Mouse (Mus musculus): ENCODE results near the gene Gmeb1. TPM values are rescaled to one million over a fixed set of nuclear protein-coding genes. Genes with fewer than 3 reads are reported as not detected.

Gmeb1 gene
- polyA plus RNA-seq, 1 experiment from 2014 or later: 26.8 TPM

DNA sequence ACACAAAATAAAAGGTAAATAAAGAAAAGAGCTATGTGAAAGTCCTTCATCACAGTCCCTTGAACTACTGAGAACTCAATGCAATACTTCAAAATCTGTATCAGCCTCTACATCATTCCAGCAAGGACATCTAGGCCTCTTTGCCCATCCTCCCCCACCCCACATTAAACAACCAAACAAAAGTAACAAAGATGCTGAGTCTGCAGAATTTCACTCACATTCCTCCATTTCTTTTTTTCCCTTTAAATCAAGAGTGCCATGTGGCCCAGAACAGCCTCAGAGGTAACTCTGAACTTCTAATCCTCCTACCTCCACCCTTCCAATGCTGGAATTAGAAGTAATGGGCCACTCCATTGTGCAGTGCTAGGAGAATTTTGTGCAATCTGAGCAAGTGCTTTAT is 62.6 kb downstream of the Gmeb1 start:
- peaks cover 35% of the 10 kb centered on the region for H3K36me3 ChIP-seq (ENCODE audit: control insufficient read depth, insufficient read depth, low read length)

DNA sequence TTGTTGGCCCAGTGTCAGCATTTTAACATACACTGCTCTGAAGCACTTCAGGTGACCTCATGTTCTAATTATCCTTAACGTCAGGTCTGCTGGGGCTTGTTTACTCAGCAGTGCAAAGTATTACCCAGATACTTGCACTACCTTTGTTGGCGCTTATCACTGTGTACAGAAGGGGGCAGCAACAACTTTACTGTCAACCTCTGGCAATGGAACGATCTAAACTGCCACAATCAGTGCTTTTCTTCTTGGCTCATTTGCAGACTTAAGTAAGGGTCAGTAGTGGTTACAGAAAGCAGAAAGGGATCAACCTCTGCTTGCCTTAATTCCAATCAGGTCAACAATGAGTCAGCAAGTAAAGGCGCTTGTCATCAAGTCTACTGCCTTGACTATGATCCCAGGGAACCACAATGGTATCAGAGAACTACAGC is 63.1 kb downstream of the Gmeb1 start:
- peak; percentile 23; the same call in 1 of the 2 replicates for ATAC-seq (replicated peaks; ENCODE audit: low FRiP score)
- no peak overlapping the region for H3K27ac ChIP-seq (ENCODE audit: low read depth, low read length)
- no peak overlapping the region for H3K9ac ChIP-seq (ENCODE audit: low read depth, low read length)
- H3K27me3 ChIP-seq (replicated peaks; ENCODE audit: control insufficient read depth, insufficient read depth, low read length): no peaks in the 10 kb centered on the region
- H3K4me2 ChIP-seq: no peak overlapping the region
- peaks cover 26% of the 10 kb centered on the region for H3K4me1 ChIP-seq (replicated peaks; ENCODE audit: control insufficient read depth, insufficient read depth, low read length)
- no peaks in the 10 kb centered on the region for H3K9me3 ChIP-seq (ENCODE audit: control insufficient read depth, low read length)
- H3K36me3 ChIP-seq (ENCODE audit: control insufficient read depth, insufficient read depth, low read length): peaks cover 35% of the 10 kb centered on the region
- DNase-seq (ENCODE audit: low spot score): no peak
- 43% methylated on average over 4 of the region's 4 CpGs for WGBS
- H3K4me3 ChIP-seq (ENCODE audit: low read depth, low read length): no peak overlapping the region

More for the DNA sequence above, 62.6 kb downstream of the Gmeb1 start:
- Histone ChIP-seq H3K4me2 (no peak overlapping the region), H3K4me1 (replicated peaks; ENCODE audit: control insufficient read depth, insufficient read depth, low read length) (peaks cover 26% of the 10 kb centered on the region), H3K9me3 (ENCODE audit: control insufficient read depth, low read length) (no peaks in the 10 kb centered on the region), H3K27me3 (replicated peaks; ENCODE audit: control insufficient read depth, insufficient read depth, low read length) (no peaks in the 10 kb centered on the region), H3K27ac (ENCODE audit: low read depth, low read length) (no peak overlapping the region), H3K9ac (ENCODE audit: low read depth, low read length) (no peak overlapping the region), H3K4me3 (ENCODE audit: low read depth, low read length) (no peak overlapping the region)
- no peak for DNase-seq (ENCODE audit: low spot score)
- no peak for ATAC-seq (replicated peaks; ENCODE audit: low FRiP score)

DNA sequence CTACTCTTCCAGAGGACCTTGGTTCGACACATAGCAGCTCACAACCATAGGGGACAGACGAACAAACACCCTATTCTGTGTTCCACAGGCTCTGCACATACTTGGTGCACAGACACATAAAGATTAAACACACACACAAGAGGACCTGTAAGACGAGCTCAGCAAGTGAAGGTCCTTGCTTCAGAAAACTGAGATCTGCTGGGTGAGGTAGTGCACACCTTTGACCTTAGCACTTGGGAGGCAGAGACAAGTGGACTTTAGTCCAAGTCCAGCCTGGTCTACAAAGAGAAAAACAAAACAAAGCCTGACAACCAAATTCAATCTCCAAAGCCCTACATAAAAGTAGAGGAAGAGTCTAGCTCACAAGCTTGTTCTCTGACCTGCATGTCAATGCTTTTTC is 66.4 kb downstream of the Gmeb1 start:
- H3K4me2 ChIP-seq: no peak overlapping the region
- 77% methylated on average over 3 of the region's 3 CpGs for WGBS
- H3K27me3 ChIP-seq (replicated peaks; ENCODE audit: control insufficient read depth, insufficient read depth, low read length): no peaks in the 10 kb centered on the region
- DNase-seq (ENCODE audit: low spot score) (no peak), ATAC-seq (replicated peaks; ENCODE audit: low FRiP score) (no peak)
- no peaks in the 10 kb centered on the region for H3K9me3 ChIP-seq (ENCODE audit: control insufficient read depth, low read length)
- H3K4me3 ChIP-seq (ENCODE audit: low read depth, low read length): no peak overlapping the region
- H3K36me3 ChIP-seq (ENCODE audit: control insufficient read depth, insufficient read depth, low read length): peaks cover 30% of the 10 kb centered on the region
- no peak overlapping the region for H3K27ac ChIP-seq (ENCODE audit: low read depth, low read length)
- H3K9ac ChIP-seq (ENCODE audit: low read depth, low read length): no peak overlapping the region
- H3K4me1 ChIP-seq (replicated peaks; ENCODE audit: control insufficient read depth, insufficient read depth, low read length): peaks cover 23% of the 10 kb centered on the region

DNA sequence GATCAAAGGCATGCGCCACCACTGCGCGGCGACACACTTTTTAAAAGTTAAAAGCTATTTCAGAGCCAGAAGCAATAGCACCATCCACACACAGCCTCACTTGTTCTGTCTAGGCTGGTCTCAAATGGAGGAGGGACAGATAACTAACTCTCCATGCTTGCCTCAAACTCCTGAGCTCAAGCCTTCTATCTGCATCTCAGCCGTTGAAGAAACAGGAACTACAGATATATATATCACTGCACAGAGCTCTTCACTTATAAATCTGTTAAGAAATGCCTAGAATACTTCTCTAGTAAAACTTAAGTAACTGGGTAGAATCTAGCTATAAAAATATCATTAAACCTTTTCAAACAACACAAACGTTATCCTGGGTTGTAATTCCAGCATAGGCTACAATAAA is 67.0 kb downstream of the Gmeb1 start:
- Histone ChIP-seq H3K27me3 (replicated peaks; ENCODE audit: control insufficient read depth, insufficient read depth, low read length) (no peaks in the 10 kb centered on the region), H3K4me1 (replicated peaks; ENCODE audit: control insufficient read depth, insufficient read depth, low read length) (peaks cover 19% of the 10 kb centered on the region), H3K9me3 (ENCODE audit: control insufficient read depth, low read length) (no peaks in the 10 kb centered on the region), H3K27ac (ENCODE audit: low read depth, low read length) (no peak overlapping the region), H3K36me3 (ENCODE audit: control insufficient read depth, insufficient read depth, low read length) (peaks cover 28% of the 10 kb centered on the region), H3K4me2 (no peak overlapping the region), H3K4me3 (ENCODE audit: low read depth, low read length) (no peak overlapping the region), H3K9ac (ENCODE audit: low read depth, low read length) (no peak overlapping the region)
- 80% methylated on average over 6 of the region's 6 CpGs for WGBS
- ATAC-seq (replicated peaks; ENCODE audit: low FRiP score) (no peak), DNase-seq (ENCODE audit: low spot score) (no peak)

DNA sequence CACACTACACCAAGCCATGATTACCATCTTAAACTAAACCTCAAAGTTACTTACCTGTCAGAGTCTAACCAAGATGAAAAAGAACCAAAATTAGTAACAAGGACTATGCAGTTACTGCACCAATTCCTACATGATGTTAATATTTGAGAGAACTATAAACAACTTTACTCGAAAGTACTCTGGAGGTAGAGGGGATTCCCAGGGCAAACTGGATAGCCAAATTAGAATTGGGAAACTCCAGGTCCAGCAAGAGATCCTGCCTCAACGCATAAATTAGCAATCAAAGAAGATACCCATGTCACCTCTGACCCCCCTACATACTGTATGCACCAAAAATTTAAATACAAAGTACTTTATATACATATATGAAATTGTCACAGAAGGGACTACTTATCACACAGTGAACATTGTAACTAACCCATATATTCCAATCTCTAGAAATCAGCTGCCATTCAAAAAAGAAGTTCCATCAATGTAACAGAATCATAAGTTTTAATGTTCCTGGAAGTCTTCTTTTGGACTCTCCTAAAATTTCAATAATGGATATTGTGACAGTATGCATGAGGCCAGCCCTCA is 73.5 kb downstream of the Gmeb1 start:
- H3K9me3 ChIP-seq (ENCODE audit: control insufficient read depth, low read length): no peaks in the 10 kb centered on the region
- H3K4me2 ChIP-seq: no peak overlapping the region
- DNase-seq (ENCODE audit: low spot score) (no peak), ATAC-seq (replicated peaks; ENCODE audit: low FRiP score) (no peak)
- peaks cover 28% of the 10 kb centered on the region for H3K36me3 ChIP-seq (ENCODE audit: control insufficient read depth, insufficient read depth, low read length)
- WGBS: 95% methylated on average over 2 of the region's 2 CpGs
- H3K4me3 ChIP-seq (ENCODE audit: low read depth, low read length): no peak overlapping the region
- H3K27ac ChIP-seq (ENCODE audit: low read depth, low read length): no peak overlapping the region
- H3K4me1 ChIP-seq (replicated peaks; ENCODE audit: control insufficient read depth, insufficient read depth, low read length): no peaks in the 10 kb centered on the region
- H3K9ac ChIP-seq (ENCODE audit: low read depth, low read length): no peak overlapping the region
- H3K27me3 ChIP-seq (replicated peaks; ENCODE audit: control insufficient read depth, insufficient read depth, low read length): no peaks in the 10 kb centered on the region

DNA sequence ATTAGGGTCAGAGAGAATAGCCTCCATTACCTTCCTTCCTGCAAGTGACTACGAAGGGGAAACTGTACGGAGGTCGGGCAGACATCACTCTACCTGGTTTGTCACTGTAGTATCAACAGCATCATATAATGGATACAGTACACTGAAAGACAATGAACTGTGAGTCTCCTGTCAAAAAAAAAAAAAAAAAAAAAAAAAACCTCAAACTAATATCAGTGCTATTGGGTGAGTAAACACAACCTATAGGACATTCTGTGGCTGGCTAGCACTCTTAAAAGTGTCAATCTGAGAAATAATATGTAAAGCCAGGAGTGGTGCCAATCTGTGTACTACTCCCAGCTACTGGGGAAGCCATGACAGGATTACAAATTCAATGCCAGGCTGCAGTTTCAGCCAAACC is 78.2 kb downstream of the Gmeb1 start:
- Histone ChIP-seq H3K9ac (ENCODE audit: low read depth, low read length) (no peak overlapping the region), H3K4me3 (ENCODE audit: low read depth, low read length) (no peak overlapping the region), H3K4me1 (replicated peaks; ENCODE audit: control insufficient read depth, insufficient read depth, low read length) (no peaks in the 10 kb centered on the region), H3K9me3 (ENCODE audit: control insufficient read depth, low read length) (no peaks in the 10 kb centered on the region), H3K27me3 (replicated peaks; ENCODE audit: control insufficient read depth, insufficient read depth, low read length) (no peaks in the 10 kb centered on the region), H3K27ac (ENCODE audit: low read depth, low read length) (no peak overlapping the region), H3K36me3 (ENCODE audit: control insufficient read depth, insufficient read depth, low read length) (peaks cover 21% of the 10 kb centered on the region), H3K4me2 (no peak overlapping the region)
- no peak for DNase-seq (ENCODE audit: low spot score)
- 83% methylated on average over 3 of the region's 3 CpGs for WGBS
- no peak for ATAC-seq (replicated peaks; ENCODE audit: low FRiP score)

DNA sequence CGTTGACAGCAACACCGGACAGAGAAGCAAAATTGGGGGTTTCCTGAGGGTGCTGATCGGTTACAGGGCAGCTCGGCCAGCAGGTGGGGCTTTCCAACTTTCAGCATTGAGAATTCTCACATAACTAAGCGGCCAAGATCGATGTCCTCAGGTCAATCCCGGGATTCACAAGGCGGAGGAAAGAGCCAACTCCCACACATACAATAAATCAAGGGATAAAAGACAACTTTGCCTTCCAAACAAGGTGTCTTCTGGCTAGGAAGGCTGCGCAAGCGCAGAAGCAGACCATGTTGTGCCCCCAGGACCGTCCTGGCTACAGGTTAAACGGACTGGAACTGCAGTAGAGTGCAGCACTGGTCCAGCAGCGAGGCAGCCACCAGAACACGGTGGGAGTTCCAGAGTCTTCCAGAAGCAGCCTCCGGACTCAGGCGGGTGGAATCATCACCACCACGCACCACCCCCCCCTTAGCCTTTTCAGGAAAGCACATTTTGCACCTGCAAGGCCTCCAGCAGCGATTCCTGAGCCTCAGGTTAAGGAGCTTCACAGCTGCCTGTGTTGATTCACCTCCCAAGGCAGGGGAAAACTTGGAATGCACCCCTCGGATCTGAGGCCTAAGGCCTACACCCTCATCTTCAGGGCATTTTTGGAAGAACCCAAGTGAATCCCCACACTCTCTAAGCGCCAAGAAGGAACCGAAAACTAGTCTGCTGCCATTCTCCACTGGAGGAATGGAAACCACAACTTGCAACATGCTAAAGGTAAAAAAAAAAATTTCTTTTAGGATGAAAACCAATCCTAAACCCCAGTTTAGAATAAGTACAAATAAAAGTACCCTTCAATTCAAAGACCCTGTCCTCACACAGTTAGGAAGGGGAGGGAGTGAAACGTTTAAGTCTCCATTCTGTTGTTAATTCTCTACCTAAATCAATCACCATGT is 79.4 kb downstream of the Gmeb1 start:
- Histone ChIP-seq H3K36me3 (ENCODE audit: control insufficient read depth, insufficient read depth, low read length) (peaks cover 21% of the 10 kb centered on the region), H3K9me3 (ENCODE audit: control insufficient read depth, low read length) (no peaks in the 10 kb centered on the region), H3K27me3 (replicated peaks; ENCODE audit: control insufficient read depth, insufficient read depth, low read length) (no peaks in the 10 kb centered on the region), H3K27ac (ENCODE audit: low read depth, low read length) (no peak overlapping the region), H3K4me2 (no peak overlapping the region), H3K4me1 (replicated peaks; ENCODE audit: control insufficient read depth, insufficient read depth, low read length) (no peaks in the 10 kb centered on the region), H3K9ac (ENCODE audit: low read depth, low read length) (no peak overlapping the region), H3K4me3 (ENCODE audit: low read depth, low read length) (no peak overlapping the region)
- no peak for DNase-seq (ENCODE audit: low spot score)
- ATAC-seq (replicated peaks; ENCODE audit: low FRiP score): no peak
- WGBS: 71% methylated on average over 22 of the region's 22 CpGs

DNA sequence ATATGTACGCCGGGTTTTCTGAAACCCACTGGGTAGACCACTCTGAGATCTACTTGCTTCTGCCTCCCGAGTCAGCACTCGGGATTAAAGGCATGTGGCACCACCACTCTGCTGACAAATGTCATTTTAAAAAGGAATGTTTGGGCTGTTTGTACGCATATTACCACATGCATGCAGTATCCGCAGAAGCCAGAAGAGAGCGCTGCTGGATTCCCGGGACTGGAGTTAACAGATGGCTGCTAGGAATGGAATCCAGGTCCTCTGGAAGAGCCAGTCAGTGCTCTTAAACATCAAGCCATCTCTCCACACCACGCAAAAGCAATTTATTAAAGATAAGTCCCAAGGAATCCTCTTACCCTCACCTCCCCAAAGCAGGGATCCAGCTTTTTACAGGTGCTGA is 80.7 kb downstream of the Gmeb1 start:
- no peak overlapping the region for H3K9ac ChIP-seq (ENCODE audit: low read depth, low read length)
- no peak for DNase-seq (ENCODE audit: low spot score)

More for the DNA sequence above, 80.7 kb downstream of the Gmeb1 start:
- no peak overlapping the region for H3K4me2 ChIP-seq
- no peak overlapping the region for H3K4me3 ChIP-seq (ENCODE audit: low read depth, low read length)
- H3K36me3 ChIP-seq (ENCODE audit: control insufficient read depth, insufficient read depth, low read length): peaks cover 18% of the 10 kb centered on the region
- no peaks in the 10 kb centered on the region for H3K9me3 ChIP-seq (ENCODE audit: control insufficient read depth, low read length)
- H3K27me3 ChIP-seq (replicated peaks; ENCODE audit: control insufficient read depth, insufficient read depth, low read length): no peaks in the 10 kb centered on the region
- WGBS: 79% methylated on average over 9 of the region's 9 CpGs
- no peak for ATAC-seq (replicated peaks; ENCODE audit: low FRiP score)
- H3K4me1 ChIP-seq (replicated peaks; ENCODE audit: control insufficient read depth, insufficient read depth, low read length): no peaks in the 10 kb centered on the region
- H3K27ac ChIP-seq (ENCODE audit: low read depth, low read length): no peak overlapping the region

Measured in liver, embryonic 11.5 days (tissue).